Mouse (Mus musculus) embryonic facial prominence, embryonic 14.5 days (tissue): Measurements from ENCODE around the gene Plpp6. TPM values are rescaled to one million over a fixed set of nuclear protein-coding genes. Genes with fewer than 3 reads are reported as not detected.

Experiments used
- ATAC-seq: fragments of 200-750 bp; cut with Nextera tagmentation; 2 replicates; pipeline ENCODE4 v1.8.0; 2017; ENCODE audit warnings: low read depth, moderate number of reproducible peaks, moderate TSS enrichment
- DNase-seq: peaks from one replicate; pipeline ENCODE4 v3.0.0-alpha.2; 2015; ENCODE audit warnings: low spot score
- H3K27ac ChIP-seq: fragments of 300-500 bp; sonication (generic); replicated peaks from 2 replicates; pipeline ENCODE4 v1.5.1; 2014; ENCODE audit warnings: low read depth, mild to moderate bottlenecking, low read length, moderate library complexity
- H3K27me3 ChIP-seq: fragments of 300-500 bp; sonication (generic); replicated peaks from 2 replicates; pipeline ENCODE4 v1.6.1; 2014; ENCODE audit warnings: low read length; ENCODE audit not compliant: control insufficient read depth, insufficient read depth
- H3K36me3 ChIP-seq: fragments of 300-500 bp; sonication (generic); 2 replicates; pipeline ENCODE4 v1.6.1; 2014; ENCODE audit warnings: low read length, mixed read lengths; ENCODE audit not compliant: control insufficient read depth, insufficient read depth
- H3K4me1 ChIP-seq: fragments of 300-500 bp; sonication (generic); 2 replicates; pipeline ENCODE4 v1.6.1; 2014; ENCODE audit warnings: antibody characterized with exemption, low read length; ENCODE audit not compliant: control insufficient read depth, insufficient read depth
- H3K4me2 ChIP-seq: fragments of 300-500 bp; sonication (generic); 2 replicates; pipeline ENCODE4 v1.6.1; 2014; ENCODE audit warnings: low read depth, mild to moderate bottlenecking, low read length, moderate library complexity, mixed read lengths
- H3K4me3 ChIP-seq: fragments of 300-500 bp; sonication (generic); 2 replicates; pipeline ENCODE4 v1.5.1; 2014; ENCODE audit warnings: low read depth, mild to moderate bottlenecking, low read length
- H3K9ac ChIP-seq: fragments of 300-500 bp; sonication (generic); 2 replicates; pipeline ENCODE4 v1.6.1; 2014; ENCODE audit warnings: low read depth, mild to moderate bottlenecking, low read length, moderate library complexity, mixed read lengths
- H3K9me3 ChIP-seq: fragments of 300-500 bp; sonication (generic); 2 replicates; pipeline ENCODE4 v1.6.1; 2016; ENCODE audit warnings: low read length; ENCODE audit not compliant: control insufficient read depth
- WGBS: fragments of 180-500 bp; shearing (Covaris S2); extraction: QIAGEN DNeasy Blood & Tissue Kit; methylation state at CpG from one replicate; pipeline ENCODE4 v1.1.7; 2014; 5-methylcytosine and 5-hydroxymethylcytosine counted together
- polyA plus RNA-seq: library from polyadenylated mRNA; unstranded; fragments of >200 nt; fragmentation: Nextera tagmentation; extraction: Ambion mirVana; gene quantifications from 2 replicates; pipeline ENCODE4 v1.2.1, GENCODE M21; 2014

Plpp6 gene
- polyA plus RNA-seq, 1 experiment from 2014 or later, result 8.4 TPM

GRCm38 (mm10) chr19:28940135-28940874, 23.4 kb upstream of the Plpp6 start:
- Histone ChIP-seq H3K27ac (no peak overlapping the region), H3K4me1 (no peaks in the 10 kb centered on the region)
- DNase-seq, result no peak

GRCm38 (mm10) chr19:28941271-28941670, 22.5 kb upstream of the Plpp6 start:
- no peak overlapping the region for H3K4me3 ChIP-seq
- H3K4me1 ChIP-seq, result no peaks in the 10 kb centered on the region
- no peak overlapping the region for H3K27ac ChIP-seq
- H3K27me3 ChIP-seq, result no peaks in the 10 kb centered on the region
- H3K4me2 ChIP-seq, result no peak overlapping the region
- H3K9me3 ChIP-seq, result no peaks in the 10 kb centered on the region
- 49% methylated on average over 4 of the region's 4 CpGs for WGBS
- no peak overlapping the region for H3K9ac ChIP-seq
- no peaks in the 10 kb centered on the region for H3K36me3 ChIP-seq
- ATAC-seq (no peak), DNase-seq (peak; percentile 14)

More at GRCm38 (mm10) chr19:28940135-28940874, 23.4 kb upstream of the Plpp6 start:
- H3K9ac ChIP-seq, result no peak overlapping the region
- no peaks in the 10 kb centered on the region for H3K27me3 ChIP-seq
- no peaks in the 10 kb centered on the region for H3K9me3 ChIP-seq
- H3K36me3 ChIP-seq, result no peaks in the 10 kb centered on the region
- 62% methylated on average over 9 of the region's 9 CpGs for WGBS
- H3K4me2 ChIP-seq, result no peak overlapping the region
- no peak overlapping the region for H3K4me3 ChIP-seq
- ATAC-seq, result no peak

GRCm38 (mm10) chr19:28946782-28947181, 17.0 kb upstream of the Plpp6 start:
- WGBS, result 29% methylated on average over 4 of the region's 4 CpGs

GRCm38 (mm10) chr19:28947311-28947710, 16.4 kb upstream of the Plpp6 start:
- ATAC-seq (no peak), DNase-seq (no peak)
- WGBS, result 35% methylated on average over 2 of the region's 2 CpGs
- Histone ChIP-seq H3K36me3 (no peaks in the 10 kb centered on the region), H3K4me1 (no peaks in the 10 kb centered on the region), H3K27ac (no peak overlapping the region), H3K27me3 (no peaks in the 10 kb centered on the region), H3K9ac (no peak overlapping the region), H3K9me3 (no peaks in the 10 kb centered on the region), H3K4me3 (no peak overlapping the region), H3K4me2 (no peak overlapping the region)

More at GRCm38 (mm10) chr19:28946782-28947181, 17.0 kb upstream of the Plpp6 start:
- Histone ChIP-seq H3K27ac (no peak overlapping the region), H3K9ac (no peak overlapping the region), H3K4me2 (no peak overlapping the region), H3K27me3 (no peaks in the 10 kb centered on the region), H3K36me3 (no peaks in the 10 kb centered on the region), H3K4me3 (no peak overlapping the region), H3K4me1 (no peaks in the 10 kb centered on the region), H3K9me3 (no peaks in the 10 kb centered on the region)
- DNase-seq, result peak; percentile 56
- no peak for ATAC-seq

GRCm38 (mm10) chr19:28951251-28951650, 12.5 kb upstream of the Plpp6 start:
- 81% methylated on average over 5 of the region's 5 CpGs for WGBS
- no peak overlapping the region for H3K4me3 ChIP-seq
- H3K9ac ChIP-seq, result no peak overlapping the region
- ATAC-seq, result no peak
- H3K4me1 ChIP-seq, result no peaks in the 10 kb centered on the region
- H3K9me3 ChIP-seq, result no peaks in the 10 kb centered on the region
- DNase-seq, result no peak
- H3K36me3 ChIP-seq, result no peaks in the 10 kb centered on the region
- H3K27ac ChIP-seq, result no peak overlapping the region
- H3K4me2 ChIP-seq, result no peak overlapping the region
- H3K27me3 ChIP-seq, result no peaks in the 10 kb centered on the region

GRCm38 (mm10) chr19:28963113-28963512, 640 bp upstream of the Plpp6 start:
- Histone ChIP-seq H3K4me2 (peak overlapping the region; percentile 92), H3K9me3 (no peaks in the 10 kb centered on the region), H3K27ac (no peak overlapping the region), H3K4me3 (peak overlapping the region; percentile 83; the same call in 1 of the 2 replicates), H3K4me1 (peaks cover 13% of the 10 kb centered on the region), H3K9ac (peak overlapping the region; percentile 85; the same call in 1 of the 2 replicates), H3K36me3 (no peaks in the 10 kb centered on the region), H3K27me3 (no peaks in the 10 kb centered on the region)
- WGBS, result 44% methylated on average over 3 of the region's 3 CpGs
- DNase-seq (no peak), ATAC-seq (no peak)

GRCm38 (mm10) chr19:28963513-28963841, 276 bp upstream of the Plpp6 start:
- Histone ChIP-seq H3K27me3 (no peaks in the 10 kb centered on the region), H3K4me3 (peak overlapping the region; percentile 83), H3K9me3 (no peaks in the 10 kb centered on the region), H3K36me3 (no peaks in the 10 kb centered on the region), H3K27ac (no peak overlapping the region), H3K9ac (peak overlapping the region; percentile 85), H3K4me2 (peak overlapping the region; percentile 92), H3K4me1 (peaks cover 13% of the 10 kb centered on the region)
- ATAC-seq (no peak), DNase-seq (no peak)
- WGBS, result 0% methylated on average over 4 of the region's 4 CpGs

- DNase-seq, result no peak
- Histone ChIP-seq H3K36me3 (no peaks in the 10 kb centered on the region), H3K9ac (peak overlapping the region; percentile 85), H3K4me2 (peak overlapping the region; percentile 92), H3K27ac (no peak overlapping the region), H3K27me3 (no peaks in the 10 kb centered on the region), H3K9me3 (no peaks in the 10 kb centered on the region), H3K4me3 (peak overlapping the region; percentile 83), H3K4me1 (peaks cover 13% of the 10 kb centered on the region)
- ATAC-seq, result 0 out of 2 replicates have a peak, but pooled peaks have one; percentile 5
- 7% methylated on average over 13 of the region's 16 CpGs for WGBS
These were observed 775 bp downstream of the Plpp6 start for GRCm38 (mm10) chr19:28964552-28964903.

- Histone ChIP-seq H3K36me3 (no peaks in the 10 kb centered on the region), H3K4me2 (peak within 1 kb of the TSS; percentile 7; the same call in 1 of the 2 replicates), H3K4me3 (no peak within 1 kb of the TSS), H3K4me1 (peaks cover 13% of the 10 kb centered on the region), H3K27me3 (no peaks in the 10 kb centered on the region), H3K9ac (no peak within 1 kb of the TSS), H3K27ac (no peak within 1 kb of the TSS), H3K9me3 (no peaks in the 10 kb centered on the region)
- ATAC-seq, result peak; percentile 47; the same call in 1 of the 2 replicates
- peak; percentile 60 for DNase-seq
- 12% methylated on average over 11 of the region's 11 CpGs for WGBS
These were observed 3.9 kb downstream of the Plpp6 start, which contains the start of gene 4430402I18Rik for GRCm38 (mm10) chr19:28967652-28968051. TSS of gene 4430402I18Rik (minus strand) at chr19:28967800.
